Mouse (Mus musculus): ENCODE measurements at regions not wholly inside any gene's neighbourhood (a gene's known extent, or its start where the extent isn't known, plus 50 kb on each side); places are given as distances from the start of the nearest gene placed in this dataset.

DNA sequence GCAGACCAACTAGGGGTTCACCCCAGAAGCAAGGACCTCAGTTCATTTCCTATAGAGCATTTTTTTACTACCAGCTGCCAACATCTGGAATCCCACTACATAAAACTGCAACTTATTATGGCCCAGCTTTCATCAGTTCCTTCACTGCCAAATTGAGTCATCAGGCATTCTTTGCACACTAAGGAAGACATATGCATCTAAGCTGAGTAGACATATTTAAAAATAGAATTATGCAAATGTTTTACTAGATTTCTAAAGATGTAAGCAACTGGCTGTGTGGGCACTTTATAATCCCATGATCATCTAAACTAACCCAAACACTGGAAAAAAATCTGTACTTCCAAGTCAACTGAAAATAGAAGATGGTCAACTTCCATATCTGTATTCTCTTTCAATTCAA is 415.9 kb upstream of the Rarb start:
- no peak for DNase-seq (ENCODE audit: low spot score)

DNA sequence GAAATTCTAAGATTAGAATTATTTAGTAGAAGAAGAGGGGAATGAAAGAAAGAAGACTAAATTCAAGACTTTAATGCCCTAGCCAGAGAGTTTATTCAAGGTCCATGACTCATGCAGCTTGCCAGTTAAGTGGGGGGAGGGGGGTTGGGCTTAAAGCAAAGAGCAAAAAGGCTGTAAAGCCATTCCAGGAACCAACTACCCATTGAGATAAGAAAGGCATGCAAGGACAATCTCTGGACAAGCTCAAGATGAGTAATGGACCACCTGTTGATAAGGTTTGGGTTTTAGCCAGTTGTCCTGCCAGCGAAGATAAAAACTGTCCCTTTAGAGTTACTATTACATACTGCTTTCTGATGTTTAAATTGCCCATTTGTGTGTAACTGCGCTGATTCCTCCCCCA is 392.5 kb upstream of the Rarb start:
- no peak for DNase-seq (ENCODE audit: low spot score)

DNA sequence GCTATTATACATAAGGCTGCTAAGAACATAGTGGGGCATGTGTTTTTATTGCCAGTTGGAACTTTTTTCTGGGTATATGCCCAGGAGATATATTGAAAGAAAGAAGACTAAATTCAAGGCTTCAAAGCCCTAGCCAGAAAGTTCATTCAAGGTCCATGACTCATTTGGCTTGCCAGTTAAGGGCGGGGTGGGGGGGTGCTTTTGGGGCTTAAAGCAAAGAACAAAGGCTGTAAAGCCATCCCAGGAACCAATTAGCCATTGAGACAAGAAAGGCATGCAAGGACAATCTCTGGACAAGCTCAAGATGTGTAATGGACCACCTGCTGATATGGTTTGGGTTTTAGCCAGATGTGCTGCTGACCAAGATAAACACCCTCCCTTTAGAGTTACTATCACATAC is 386.7 kb upstream of the Rarb start:
- DNase-seq (ENCODE audit: low spot score) = no peak

DNA sequence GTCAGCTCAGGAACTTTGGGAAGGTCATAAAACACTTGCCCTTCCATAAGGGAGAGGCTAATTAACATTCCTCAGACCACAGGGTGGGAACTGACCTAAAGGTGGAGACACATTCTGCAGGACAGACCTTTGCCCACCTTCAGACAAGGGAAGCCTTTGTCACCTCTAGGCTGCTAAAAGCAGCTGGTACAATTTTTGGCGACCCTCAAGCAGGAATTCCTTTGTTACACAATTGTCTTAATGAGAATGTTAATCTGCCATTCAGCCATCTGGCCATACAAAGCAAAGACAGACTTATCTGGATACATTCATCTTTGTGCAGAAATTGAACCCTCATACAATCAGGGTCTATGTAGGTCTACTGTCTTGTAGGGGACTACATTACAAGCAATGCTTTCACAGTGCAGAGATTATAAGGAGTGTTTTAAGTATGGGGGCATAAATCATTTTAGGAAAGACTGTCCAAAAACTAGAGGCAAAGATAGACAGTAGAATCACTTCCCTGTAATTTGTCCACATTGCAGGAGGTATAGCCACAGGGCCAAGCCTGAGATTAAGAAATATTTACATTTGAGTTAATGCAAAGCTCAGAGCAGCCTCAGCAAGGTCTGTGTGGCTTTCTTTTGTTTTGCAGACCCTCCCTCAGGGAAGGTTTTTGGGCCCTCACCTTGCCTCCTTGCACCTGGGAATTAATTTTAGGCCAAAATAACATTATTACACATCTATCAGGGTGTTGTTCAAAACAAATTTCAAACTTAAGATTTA is 384.5 kb upstream of the Rarb start:
- no peak for DNase-seq (ENCODE audit: low spot score)

DNA sequence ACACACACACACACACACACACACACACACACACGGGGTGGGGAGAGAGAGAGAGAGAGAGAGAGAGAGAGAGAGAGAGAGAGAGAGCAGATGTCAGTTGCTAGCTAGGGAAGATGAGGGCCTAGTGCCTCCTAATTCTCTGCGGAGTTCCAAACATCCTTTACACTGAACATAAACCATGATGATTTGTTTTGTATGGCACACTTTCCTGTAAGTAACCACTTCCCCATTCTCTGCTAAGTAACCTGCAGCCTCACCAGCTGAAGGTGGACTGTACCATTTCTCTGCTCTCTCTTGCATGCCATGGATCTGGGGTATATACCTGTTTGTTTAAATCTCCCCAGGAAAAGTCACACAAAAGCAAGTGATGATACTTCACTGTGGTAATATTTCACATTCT is 374.0 kb upstream of the Rarb start:
- no peak for DNase-seq (ENCODE audit: low spot score)

DNA sequence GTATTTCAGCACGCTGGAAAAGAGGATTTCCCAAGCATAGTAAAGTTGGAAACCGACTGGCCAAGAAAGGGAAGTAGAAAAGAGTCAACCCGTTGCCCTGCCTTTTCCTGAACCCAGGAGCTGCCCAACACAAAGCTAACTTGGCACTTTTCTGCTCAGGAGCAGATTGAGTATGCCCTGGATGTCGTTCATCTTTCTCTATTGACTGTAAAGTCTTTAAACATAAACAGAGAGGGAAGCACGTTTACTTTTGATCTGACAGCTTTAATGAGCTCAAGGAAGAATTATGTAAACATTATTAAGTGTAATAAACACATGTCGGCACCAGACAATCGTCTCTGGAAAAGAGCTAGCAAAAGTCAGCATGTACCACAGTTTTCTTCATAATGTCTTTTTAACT is 354.3 kb upstream of the Rarb start:
- no peak for DNase-seq (ENCODE audit: low spot score)

DNA sequence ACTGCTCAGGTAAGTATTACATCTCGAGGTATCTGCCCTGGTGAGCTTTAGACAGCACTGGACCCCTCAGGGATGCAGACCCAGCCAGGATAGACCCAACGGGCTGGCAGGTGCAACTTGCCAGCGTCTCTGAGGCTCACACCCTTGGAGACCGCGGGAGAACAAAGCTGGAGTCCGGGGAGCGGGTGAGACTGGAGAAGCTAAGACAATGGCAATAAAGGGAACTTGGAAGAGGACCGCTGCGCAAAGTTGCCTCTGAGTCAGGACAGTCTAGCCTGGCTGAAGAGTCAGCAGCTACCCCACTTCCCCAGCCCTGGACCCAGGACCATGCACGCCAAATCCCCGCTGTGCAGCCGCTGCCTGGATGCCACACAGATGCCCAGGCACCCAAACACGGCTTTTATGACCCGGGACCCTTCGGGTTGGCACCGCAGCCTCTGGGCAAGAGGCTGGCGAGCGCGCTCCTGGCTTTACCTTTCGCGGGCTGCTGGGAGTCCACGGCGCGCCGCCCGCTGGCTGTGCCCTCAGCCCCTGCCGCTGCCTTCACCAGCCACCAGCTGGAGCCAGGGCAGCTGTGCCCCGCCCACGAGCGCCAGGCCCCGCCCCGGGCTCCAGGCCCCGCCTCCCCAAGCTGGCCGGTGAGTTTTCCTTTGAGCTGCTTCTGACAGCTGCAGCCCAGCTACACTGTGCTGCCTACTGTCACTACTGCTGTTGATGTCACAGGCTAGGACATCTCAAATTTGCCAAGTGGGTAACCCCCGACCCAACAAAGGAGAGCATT is 353.6 kb upstream of the Rarb start:
- no peak for DNase-seq (ENCODE audit: low spot score)

DNA sequence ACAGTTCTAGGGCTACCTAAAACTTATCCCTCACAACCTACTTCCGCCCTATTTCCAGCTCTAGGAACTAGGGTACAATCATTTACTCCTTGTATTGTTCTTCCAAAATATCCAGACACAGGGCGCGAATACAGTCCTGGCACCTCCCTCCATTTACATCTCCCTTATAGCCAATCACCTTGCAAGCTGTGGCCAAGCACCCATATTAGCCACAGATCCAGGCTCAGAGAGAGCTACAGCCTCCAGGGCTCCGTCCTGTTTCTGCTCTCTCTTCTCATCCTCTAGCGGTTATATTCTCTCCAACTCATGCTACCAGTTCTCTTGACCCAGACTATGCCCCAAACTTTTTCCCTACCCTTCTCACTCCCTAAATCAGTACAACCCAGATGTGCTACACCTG is 352.9 kb upstream of the Rarb start:
- no peak for DNase-seq (ENCODE audit: low spot score)

DNA sequence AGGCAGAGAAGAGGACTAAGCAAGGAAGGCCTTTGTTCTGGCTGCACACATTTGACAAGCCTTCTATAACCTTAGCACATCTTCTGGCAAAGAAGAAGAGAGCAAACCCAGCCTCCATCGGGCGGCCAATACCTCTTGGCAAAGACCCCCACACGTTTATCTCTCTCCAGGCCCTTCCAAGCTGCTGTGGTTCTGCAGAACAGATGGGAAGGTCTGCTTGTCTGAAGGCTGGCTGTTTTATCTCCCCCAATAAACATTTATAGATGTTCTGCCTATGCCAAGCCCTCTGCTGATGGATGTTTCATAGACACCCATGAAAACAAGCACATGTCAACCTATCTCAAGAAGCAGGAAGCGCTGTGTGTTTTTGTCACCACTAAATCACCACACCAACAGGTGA is 339.4 kb upstream of the Rarb start:
- DNase-seq (ENCODE audit: low spot score) = no peak

DNA sequence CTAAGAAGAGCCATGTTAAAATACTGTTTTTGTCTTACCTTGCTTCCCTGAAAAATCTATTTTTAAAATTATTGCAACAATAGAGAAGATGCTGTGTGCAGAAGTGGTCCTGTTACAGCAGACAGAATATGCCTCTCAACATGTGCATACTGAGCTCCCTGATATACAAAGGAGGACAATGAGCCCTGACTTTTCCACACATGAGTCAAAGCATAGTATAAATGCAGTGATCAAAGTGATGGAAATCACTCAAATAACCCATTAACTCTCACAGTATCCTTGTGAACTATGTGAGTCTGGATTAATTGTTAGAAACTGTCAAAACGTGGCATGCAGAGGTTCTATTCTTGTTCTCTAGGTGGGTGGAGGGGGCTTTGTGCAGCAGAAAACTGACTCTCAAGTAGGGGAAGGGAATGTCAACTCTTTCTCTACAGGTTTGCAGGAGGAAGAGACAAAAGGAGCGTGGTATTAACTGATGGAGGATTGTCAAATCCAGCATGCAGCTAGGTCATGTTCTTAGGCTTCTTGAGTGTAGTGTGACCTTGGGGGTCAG is 337.5 kb upstream of the Rarb start:
- no peak for DNase-seq (ENCODE audit: low spot score)

DNA sequence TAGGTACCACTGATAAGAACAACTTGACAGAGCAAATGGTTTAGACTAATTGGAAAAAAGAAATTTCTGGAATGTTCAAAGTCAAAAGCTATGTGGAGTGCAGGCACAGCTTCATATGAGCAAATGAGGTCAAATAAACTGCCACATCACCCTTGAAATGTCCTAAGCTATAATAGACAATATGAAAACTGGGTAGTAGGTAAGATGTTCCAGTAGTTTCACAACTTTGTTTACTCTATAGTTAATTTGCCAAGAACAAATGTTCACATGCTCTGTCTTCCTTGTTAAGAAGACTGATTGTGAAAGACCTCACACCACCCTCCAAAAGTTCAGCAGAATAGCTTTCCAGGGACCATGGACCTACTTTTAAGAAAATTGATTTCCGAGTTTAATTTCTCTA is 301.7 kb upstream of the Rarb start:
- peak; percentile 13 for DNase-seq (ENCODE audit: low spot score)

DNA sequence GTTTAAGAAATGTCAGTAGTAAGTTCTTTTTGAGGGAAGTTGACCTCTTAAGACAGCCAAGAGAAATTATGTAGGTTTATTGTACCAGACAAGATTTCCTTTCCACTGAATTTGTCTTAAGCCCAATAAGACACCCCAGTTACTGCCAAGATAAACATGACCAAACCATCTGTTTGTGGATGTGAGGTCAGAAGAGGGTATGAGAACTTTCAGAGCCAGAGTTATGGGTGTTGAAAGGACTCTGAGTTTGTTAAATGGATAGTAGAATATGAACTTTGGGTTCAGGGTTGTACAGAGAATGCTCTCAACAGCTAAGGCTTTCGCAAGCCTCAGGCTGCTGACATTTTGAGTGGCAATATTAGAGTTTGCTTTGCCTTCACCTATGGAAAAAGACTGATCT is 287.7 kb upstream of the Rarb start:
- peak; percentile 59 for DNase-seq (ENCODE audit: low spot score)

DNA sequence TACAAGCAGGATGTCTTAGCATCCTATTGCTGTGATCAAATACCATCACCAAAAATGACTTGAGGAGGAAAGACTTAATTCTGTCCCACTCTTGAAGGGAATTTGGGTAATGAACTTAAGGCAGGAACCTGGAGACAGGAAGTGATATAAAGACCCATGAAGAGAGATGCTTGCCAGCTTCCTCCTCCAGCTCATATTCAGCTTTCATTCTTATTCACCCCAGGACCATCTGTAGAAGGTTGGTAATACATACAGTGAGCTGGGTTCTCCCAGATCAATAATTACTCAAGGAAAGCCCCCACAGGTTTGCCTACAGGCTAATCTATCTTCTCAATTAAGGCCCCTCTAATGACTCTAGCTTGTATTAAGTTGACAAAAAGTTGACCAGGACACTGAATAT is 283.5 kb upstream of the Rarb start:
- DNase-seq (ENCODE audit: low spot score) = no peak

DNA sequence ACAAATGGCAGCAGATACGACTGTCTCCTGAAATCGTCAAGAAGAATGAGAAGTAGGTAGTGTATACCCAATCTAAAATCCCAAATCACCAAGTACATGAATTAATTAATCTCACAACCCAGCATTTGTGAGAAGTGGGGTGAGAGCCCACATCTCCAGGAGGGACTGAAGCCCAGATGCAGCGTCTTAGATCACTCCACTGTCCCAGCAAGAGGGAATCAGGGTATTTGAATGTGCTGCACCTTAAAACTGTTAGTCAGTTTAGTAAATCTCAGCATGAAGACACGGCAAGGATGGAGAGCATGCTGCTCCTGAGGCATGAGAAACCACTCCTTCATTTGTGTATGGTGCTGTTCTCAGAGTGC is 271.6 kb upstream of the Rarb start:
- DNase-seq (ENCODE audit: low spot score) = no peak

DNA sequence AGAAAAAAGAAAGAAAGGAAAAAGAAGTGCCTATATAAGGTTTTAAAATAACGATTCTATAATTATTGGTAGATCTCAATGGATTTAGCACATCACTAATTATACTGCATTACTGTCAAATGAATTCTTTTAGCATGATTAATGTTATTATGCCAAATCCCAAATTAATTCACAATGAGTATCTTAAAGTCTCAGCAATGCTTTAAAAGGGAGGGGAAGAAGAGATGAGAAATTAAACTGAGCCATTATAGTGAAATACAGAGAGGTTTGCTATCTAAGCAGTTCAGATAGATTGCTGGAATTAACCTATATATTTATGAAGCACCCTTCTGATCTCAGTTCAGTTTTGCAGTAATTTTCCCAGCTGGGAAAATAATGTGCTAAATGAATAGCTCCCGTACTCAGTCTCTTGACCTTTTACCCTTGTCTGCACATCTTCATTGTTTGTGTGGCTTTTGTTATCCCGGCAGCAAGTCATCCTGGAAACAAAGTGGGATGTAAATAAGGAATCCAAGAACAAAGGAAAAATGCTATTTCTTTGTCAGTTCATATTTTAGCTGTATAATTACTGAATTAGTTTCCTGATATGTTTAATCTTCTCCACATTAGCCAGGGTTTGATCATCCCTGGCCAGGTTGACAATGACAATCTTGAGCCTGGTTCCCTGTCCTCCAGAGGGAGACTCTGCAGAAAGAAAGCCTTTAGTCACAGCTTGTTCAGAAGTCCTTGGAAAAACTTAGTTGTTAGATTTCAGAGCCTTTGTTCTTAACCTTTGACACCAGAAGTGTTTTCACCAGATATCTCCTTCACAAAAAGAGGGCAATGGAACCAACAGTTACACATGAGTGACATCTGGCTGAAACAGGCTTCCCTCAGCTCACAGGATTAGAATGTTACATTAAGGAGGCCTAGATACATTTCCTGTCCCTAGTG is 270.9 kb upstream of the Rarb start:
- DNase-seq (ENCODE audit: low spot score) = no peak

DNA sequence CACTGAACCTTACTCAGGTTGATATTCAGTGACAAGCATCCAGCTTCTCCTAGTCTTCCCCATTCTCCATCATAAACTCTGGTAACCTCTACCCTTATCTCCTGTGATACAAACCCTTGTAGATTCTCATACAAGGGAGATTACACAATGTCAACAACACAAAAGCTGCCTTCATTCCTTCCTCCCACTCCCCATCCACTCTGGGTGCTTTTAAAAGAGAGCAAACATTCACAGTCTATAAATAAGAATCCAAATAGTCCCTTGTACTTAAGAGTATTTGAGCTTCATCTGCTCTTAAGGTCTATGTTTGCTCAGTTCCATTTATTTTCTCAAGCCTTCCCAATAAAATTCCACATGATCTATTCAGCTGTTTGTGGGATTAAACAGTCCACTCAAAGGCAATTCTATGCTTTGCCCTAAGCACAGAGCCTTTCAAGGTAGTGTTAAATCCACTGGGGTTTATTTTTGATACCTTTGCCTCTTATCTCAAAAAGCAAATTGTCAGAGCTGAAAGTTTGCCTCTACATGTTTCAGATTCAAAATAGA is 270.2 kb upstream of the Rarb start:
- DNase-seq (ENCODE audit: low spot score) = no peak

DNA sequence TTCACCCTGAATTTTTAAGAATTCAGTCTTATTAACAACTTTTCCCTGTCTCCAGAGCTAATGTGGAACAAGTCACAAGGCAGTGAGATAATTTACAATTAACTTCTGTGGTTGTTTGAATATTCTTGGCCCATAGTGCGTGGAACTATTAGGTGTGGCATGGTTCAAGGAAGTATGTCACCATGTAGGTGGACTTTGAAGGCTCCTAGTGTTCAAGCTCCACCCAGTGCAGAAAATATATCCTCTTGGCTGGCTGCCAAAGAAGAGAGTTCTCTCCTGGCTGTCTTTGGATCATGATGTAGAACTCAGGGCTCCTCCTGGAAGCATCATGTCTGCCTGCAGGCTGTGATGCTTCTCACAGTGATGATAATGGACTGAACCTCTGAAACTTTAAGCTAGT is 268.9 kb upstream of the Rarb start:
- no peak for DNase-seq (ENCODE audit: low spot score)

DNA sequence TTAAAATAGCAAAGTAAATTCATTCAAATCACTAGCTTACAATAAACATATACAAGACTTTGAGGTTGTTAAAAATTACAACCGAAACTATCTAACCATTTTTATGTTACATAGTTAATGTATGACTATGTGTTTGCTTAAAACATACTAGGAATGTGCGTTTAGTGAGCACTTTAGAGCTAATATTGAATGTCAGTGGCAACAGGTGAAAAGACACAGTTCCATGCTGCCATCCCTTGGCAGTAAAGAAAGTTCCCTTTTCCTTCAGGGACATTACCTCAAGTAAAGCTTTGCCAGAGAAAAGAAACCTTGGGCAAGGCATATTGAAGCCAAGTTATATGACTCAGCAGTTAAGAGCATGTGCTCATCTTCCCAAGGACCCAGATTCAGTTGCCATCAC is 265.0 kb upstream of the Rarb start:
- no peak for DNase-seq (ENCODE audit: low spot score)

DNA sequence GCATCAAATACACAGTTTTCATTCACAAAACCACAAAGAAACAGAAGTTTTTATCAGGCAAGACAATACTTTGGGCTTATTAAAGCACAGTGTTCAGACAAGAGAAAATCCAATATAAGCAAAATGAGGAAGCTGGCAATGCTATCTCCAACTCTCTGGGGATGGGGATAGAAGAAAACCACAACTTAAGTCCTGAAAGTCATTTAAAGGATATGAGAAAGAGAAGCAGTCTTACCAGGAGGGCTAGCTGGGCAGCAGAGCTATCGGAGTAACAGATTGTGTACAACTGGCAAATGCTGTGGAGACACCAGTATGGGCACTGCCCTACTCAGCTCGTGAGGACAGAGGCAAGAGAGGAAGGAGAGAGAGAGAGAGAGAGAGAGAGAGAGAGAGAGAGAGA is 262.9 kb upstream of the Rarb start:
- no peak for DNase-seq (ENCODE audit: low spot score)

DNA sequence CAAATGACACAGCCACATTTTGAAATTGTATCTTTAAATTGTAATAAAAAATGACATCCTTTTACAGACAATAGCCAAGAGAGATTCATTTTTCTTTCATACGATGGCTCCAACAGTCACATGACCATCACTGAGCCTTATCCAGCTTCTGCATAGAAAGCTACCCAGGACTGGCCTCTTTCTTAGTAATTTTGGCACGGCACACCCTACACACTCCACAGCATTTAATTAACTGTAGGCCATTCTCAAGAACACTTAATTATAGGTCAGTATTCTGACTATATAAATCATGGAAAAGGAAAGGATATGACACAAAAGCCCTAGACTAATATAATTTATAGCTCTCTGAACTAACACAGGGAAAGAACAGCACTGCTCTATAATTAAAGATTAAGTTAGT is 260.6 kb upstream of the Rarb start:
- DNase-seq (ENCODE audit: low spot score) = no peak

DNA sequence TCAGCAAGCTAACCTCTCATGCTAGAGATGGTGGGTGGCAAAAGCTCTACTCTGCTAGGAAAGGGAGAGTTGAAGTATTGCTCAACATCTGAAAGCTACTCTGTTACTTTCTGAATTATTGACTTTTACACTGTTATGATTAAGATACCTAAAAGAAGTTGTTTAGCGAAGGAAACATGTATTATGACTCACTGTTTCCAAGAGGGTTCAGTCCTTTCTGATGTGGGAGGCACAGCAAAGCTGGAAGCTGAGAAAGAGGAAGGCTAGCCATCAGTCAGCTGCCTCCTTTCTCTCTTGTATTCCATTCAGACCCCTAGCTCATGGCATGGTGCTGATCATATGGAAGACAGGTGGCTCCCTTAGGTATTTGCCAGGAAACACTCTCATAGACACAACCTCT is 242.4 kb upstream of the Rarb start:
- DNase-seq (ENCODE audit: low spot score) = no peak

DNA sequence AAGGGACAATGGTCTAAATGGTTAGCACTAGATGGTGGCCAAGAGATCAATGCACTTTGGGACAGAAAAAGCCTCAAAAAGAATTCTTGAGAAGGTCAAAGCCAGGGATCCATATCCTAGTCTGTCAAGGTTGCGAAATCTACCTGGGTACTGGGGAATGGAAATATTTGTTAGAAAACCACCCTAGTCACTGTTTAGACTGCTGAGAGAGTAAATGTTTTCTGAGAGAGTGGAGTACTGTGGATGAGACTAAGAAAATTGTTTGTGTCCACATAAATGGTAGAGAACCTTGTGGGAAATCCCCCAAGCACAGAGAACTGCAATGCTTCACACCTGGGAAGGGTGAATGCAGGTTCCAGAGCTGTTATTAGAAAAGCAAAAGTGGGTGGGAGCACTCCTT is 239.5 kb upstream of the Rarb start:
- DNase-seq (ENCODE audit: low spot score) = no peak
